ENCODE assay signal across 16 mouse cellular contexts in genomic region chr16:55781809-55782208, GRCm38 (mm10). TPM values are rescaled to one million over a fixed set of nuclear protein-coding genes. Genes with fewer than 3 reads are reported as not detected.
DNase-seq lines count a peak whose midpoint lies in the region; ATAC-seq and TF ChIP-seq lines count a peak whose summit lies in the region.
"Had no signal": no experiment of that assay in that cellular context is flagged by ENCODE, and none has a peak within 500 bp of the region (broad histone marks: within the 10 kb centered on the region; RNA-seq: fewer than 3 reads in every experiment).

No protein-coding gene starts in this region.

- ATAC-seq in midbrain, embryonic 11.5 days (ENCODE audit: low FRiP score), result no peak
- no peak for ATAC-seq in midbrain, postnatal 0 days (ENCODE audit: low FRiP score)
- peak; percentile 89 for ATAC-seq in liver, embryonic 15.5 days (ENCODE audit: insufficient read depth)
- no peak for ATAC-seq in forebrain, embryonic 16.5 days

- no peaks in the 10 kb centered on the region for H3K9me3 ChIP-seq in midbrain, embryonic 11.5 days (ENCODE audit: control insufficient read depth, low read length)
- no peaks in the 10 kb centered on the region for H3K9me3 ChIP-seq in midbrain, postnatal 0 days (ENCODE audit: low read length)
- H3K9me3 ChIP-seq in liver, embryonic 15.5 days (replicated peaks), result no peaks in the 10 kb centered on the region
- no peaks in the 10 kb centered on the region for H3K9me3 ChIP-seq in forebrain, embryonic 16.5 days (ENCODE audit: control insufficient read depth, low read length)
- H3K9me3 ChIP-seq: hindbrain, embryonic 10.5 days; midbrain, embryonic 12.5 days had no signal

- H3K9ac ChIP-seq in midbrain, embryonic 11.5 days (ENCODE audit: low read length), result no peak overlapping the region
- H3K9ac ChIP-seq in midbrain, postnatal 0 days (replicated peaks; ENCODE audit: low read length, poor library complexity, severe bottlenecking), result no peak overlapping the region
- H3K9ac ChIP-seq in liver, embryonic 15.5 days, result no peak overlapping the region
- no peak overlapping the region for H3K9ac ChIP-seq in forebrain, embryonic 16.5 days (replicated peaks; ENCODE audit: low read depth, low read length)
- H3K9ac ChIP-seq: midbrain, embryonic 12.5 days had no signal

- no peak overlapping the region for H3K4me2 ChIP-seq in midbrain, embryonic 11.5 days
- no peak overlapping the region for H3K4me2 ChIP-seq in midbrain, postnatal 0 days (ENCODE audit: low read depth, low read length, poor library complexity, severe bottlenecking)
- H3K4me2 ChIP-seq in liver, embryonic 15.5 days, result no peak overlapping the region
- no peak overlapping the region for H3K4me2 ChIP-seq in forebrain, embryonic 16.5 days (ENCODE audit: low read length)
- H3K4me2 ChIP-seq: midbrain, embryonic 12.5 days had no signal

- WGBS in midbrain, embryonic 11.5 days, result 64% methylated on average over 5 of the region's 5 CpGs
- WGBS in midbrain, postnatal 0 days, result 77% methylated on average over 5 of the region's 5 CpGs
- 42% methylated on average over 5 of the region's 5 CpGs for WGBS in liver, embryonic 15.5 days (ENCODE audit: insufficient replicate concordance)
- WGBS in forebrain, embryonic 16.5 days, result 79% methylated on average over 5 of the region's 5 CpGs

- no peak overlapping the region for H3K27ac ChIP-seq in midbrain, embryonic 11.5 days (ENCODE audit: low read depth, low read length)
- H3K27ac ChIP-seq in midbrain, postnatal 0 days (ENCODE audit: low read depth, low read length), result no peak overlapping the region
- H3K27ac ChIP-seq in liver, embryonic 15.5 days (replicated peaks), result no peak overlapping the region
- no peak overlapping the region for H3K27ac ChIP-seq in forebrain, embryonic 16.5 days (ENCODE audit: low read length)
- H3K27ac ChIP-seq: hindbrain, embryonic 10.5 days; midbrain, embryonic 12.5 days had no signal

- H3K36me3 ChIP-seq in midbrain, embryonic 11.5 days (ENCODE audit: control insufficient read depth, insufficient read depth, low read length), result no peaks in the 10 kb centered on the region
- H3K36me3 ChIP-seq in midbrain, postnatal 0 days (ENCODE audit: insufficient read depth, low read length), result no peaks in the 10 kb centered on the region
- no peaks in the 10 kb centered on the region for H3K36me3 ChIP-seq in liver, embryonic 15.5 days (replicated peaks)
- H3K36me3 ChIP-seq in forebrain, embryonic 16.5 days (ENCODE audit: control insufficient read depth, insufficient read depth), result no peaks in the 10 kb centered on the region
- H3K36me3 ChIP-seq: hindbrain, embryonic 10.5 days; midbrain, embryonic 12.5 days had no signal

- H3K4me1 ChIP-seq in midbrain, embryonic 11.5 days (ENCODE audit: control insufficient read depth, insufficient read depth, low read length), result no peaks in the 10 kb centered on the region
- H3K4me1 ChIP-seq in midbrain, postnatal 0 days (ENCODE audit: insufficient read depth, low read length), result no peaks in the 10 kb centered on the region
- H3K4me1 ChIP-seq in liver, embryonic 15.5 days (replicated peaks), result no peaks in the 10 kb centered on the region
- no peaks in the 10 kb centered on the region for H3K4me1 ChIP-seq in forebrain, embryonic 16.5 days (replicated peaks; ENCODE audit: control insufficient read depth, insufficient read depth, low read length)
- H3K4me1 ChIP-seq: hindbrain, embryonic 10.5 days; midbrain, embryonic 12.5 days had no signal

- TF ChIP-seq CTCF in midbrain, postnatal 0 days (IDR thresholded peaks at IDR 0.05), result no peak

- no peaks in the 10 kb centered on the region for H3K27me3 ChIP-seq in midbrain, embryonic 11.5 days (ENCODE audit: control insufficient read depth, insufficient read depth, low read length)
- H3K27me3 ChIP-seq in midbrain, postnatal 0 days (ENCODE audit: insufficient read depth, low read length), result no peaks in the 10 kb centered on the region
- no peaks in the 10 kb centered on the region for H3K27me3 ChIP-seq in liver, embryonic 15.5 days
- H3K27me3 ChIP-seq in forebrain, embryonic 16.5 days (replicated peaks; ENCODE audit: control insufficient read depth, insufficient read depth, low read length), result no peaks in the 10 kb centered on the region
- H3K27me3 ChIP-seq: midbrain, embryonic 12.5 days had no signal

- peak; percentile 60 for DNase-seq in midbrain, embryonic 11.5 days (ENCODE audit: low spot score, missing footprints)
- DNase-seq in midbrain, postnatal 0 days (ENCODE audit: low spot score), result no peak
- DNase-seq in lung, postnatal 10 days, result peak; percentile 37
- DNase-seq in cerebellum, postnatal 10 days, result no peak
- DNase-seq in thymus, postnatal 14 days, result no peak
- DNase-seq in ovary, postnatal 14 days (ENCODE audit: low spot score), result no peak
- DNase-seq: adrenal gland, postnatal 10 days; cerebellum, postnatal 14 days; gastrocnemius, postnatal 25 days; right cerebral cortex, adult 18-20 months; spleen, adult 18-20 months; thymus, postnatal 4 days had no signal

- H3K4me3 ChIP-seq in midbrain, embryonic 11.5 days (ENCODE audit: low read depth, low read length), result no peak overlapping the region
- H3K4me3 ChIP-seq in midbrain, postnatal 0 days (ENCODE audit: low read depth, low read length), result no peak overlapping the region
- no peak overlapping the region for H3K4me3 ChIP-seq in liver, embryonic 15.5 days (replicated peaks)
- H3K4me3 ChIP-seq in forebrain, embryonic 16.5 days (replicated peaks; ENCODE audit: low read length), result no peak overlapping the region
- H3K4me3 ChIP-seq: hindbrain, embryonic 10.5 days; midbrain, embryonic 12.5 days had no signal

RNA-seq across cellular contexts. Expression of gene Nfkbiz, which starts 56.9 kb away (rescaled TPM):
- polyA plus RNA-seq in midbrain, embryonic 11.5 days (2014; fragmentation: Nextera tagmentation; extraction: Ambion mirVana), result 1.3 and 1.8 TPM in 2 replicates
- total RNA-seq in midbrain, postnatal 0 days (2014; rRNA removed), result 2.6 and 3.2 TPM in 2 replicates
- polyA plus RNA-seq in midbrain, postnatal 0 days (2015; fragmentation: Nextera tagmentation; extraction: Ambion mirVana), result 0.96 and 1.3 TPM in 2 replicates
- 1.8 and 2.1 TPM in 2 replicates for polyA plus RNA-seq in liver, embryonic 15.5 days (2015; fragmentation: Nextera tagmentation; extraction: Ambion mirVana)
- polyA plus RNA-seq in forebrain, embryonic 16.5 days (2015; fragmentation: Nextera tagmentation; extraction: Ambion mirVana), result 1.3 and 1.6 TPM in 2 replicates

Comparison
In these comparisons a context has a peak if more than half of its experiments do, and no peak if none do; other contexts are left out.
1. DNase-seq: peak in midbrain, embryonic 11.5 days (single experiment) and lung, postnatal 10 days (single experiment); none in midbrain, postnatal 0 days (single experiment), cerebellum, postnatal 10 days (0 of 2), thymus, postnatal 14 days (single experiment) and ovary, postnatal 14 days (single experiment).